Mouse (Mus musculus): ENCODE results near the gene Olfr1261. TPM values are rescaled to one million over a fixed set of nuclear protein-coding genes. Genes with fewer than 3 reads are reported as not detected.

Olfr1261 gene
- not detected in 2 replicates for polyA plus RNA-seq (2015; fragmentation: Nextera tagmentation; extraction: Ambion mirVana)

DNA sequence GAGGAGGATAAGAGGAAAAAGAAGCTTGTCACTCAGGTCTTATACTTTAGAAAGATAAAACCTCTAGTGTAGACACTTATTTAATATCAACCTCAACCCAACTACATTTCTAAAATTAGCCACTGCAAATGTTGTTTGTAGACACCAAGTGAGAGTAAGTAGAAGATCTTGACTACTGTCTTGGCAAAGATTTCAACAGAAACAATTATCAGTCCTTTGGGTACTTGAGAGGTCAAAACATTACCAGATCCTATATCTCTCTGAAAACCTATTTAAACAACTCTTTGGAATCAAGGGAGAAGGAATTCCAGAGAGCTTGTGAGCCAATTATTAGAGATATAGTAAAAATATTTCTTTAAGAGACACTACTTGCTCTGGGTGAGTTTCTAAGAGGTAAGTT is at the start of gene Olfr1261:
TSS of gene Olfr1261 (plus strand) at position 301 of the 400 bp plus-strand sequence.

DNA sequence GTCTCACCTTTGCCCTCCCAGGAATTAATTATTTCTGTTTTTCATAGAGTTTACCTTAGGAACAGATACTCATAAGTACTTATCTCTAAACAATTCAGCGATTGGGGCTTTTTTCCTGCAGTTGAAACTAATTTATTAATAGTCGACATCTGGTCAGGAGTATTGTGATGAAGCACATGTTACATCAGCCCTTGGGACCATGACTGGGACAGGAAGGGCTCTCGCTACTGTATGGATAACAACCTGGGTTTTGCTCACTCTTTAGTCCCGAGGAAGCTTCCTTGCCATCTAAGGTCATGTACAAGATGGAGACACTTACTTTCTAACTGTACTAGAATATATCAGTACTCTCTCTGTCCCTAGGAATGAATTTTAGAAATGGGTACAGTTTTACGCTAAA is 42.5 kb upstream of the Olfr1261 start, which contains the start of gene Olfr1259:
TSS of gene Olfr1259 (minus strand) at position 101 of the 400 bp plus-strand sequence.

GRCm38 (mm10) chr2:89974184-89974583 is 16.8 kb upstream of the Olfr1261 start, which contains the start of gene Olfr1260:
Olfr1260 (plus strand) TSS chr2:89974340.

DNA sequence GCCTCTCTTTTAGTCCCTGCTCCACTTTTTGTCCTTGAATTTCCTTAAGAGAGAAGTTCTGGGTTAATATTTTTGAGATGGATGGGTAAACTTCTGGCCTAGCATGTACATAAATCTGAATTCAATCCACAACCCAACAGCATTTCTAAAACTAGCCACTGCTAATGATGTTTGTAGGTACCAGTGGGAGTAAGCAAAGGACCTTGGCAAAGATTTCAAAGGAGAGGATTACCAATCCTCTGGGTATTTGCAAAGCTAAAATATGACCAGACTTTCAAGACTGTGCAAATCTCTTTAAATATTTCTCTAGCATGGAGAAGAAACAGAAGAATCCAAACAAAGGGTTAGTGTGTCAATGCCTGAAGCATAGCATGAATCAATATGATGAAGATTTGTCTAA is 8.8 kb downstream of the Olfr1261 start, which contains the start of gene Olfr1262:
TSS of gene Olfr1262 (plus strand) at position 301 of the 400 bp plus-strand sequence.

DNA sequence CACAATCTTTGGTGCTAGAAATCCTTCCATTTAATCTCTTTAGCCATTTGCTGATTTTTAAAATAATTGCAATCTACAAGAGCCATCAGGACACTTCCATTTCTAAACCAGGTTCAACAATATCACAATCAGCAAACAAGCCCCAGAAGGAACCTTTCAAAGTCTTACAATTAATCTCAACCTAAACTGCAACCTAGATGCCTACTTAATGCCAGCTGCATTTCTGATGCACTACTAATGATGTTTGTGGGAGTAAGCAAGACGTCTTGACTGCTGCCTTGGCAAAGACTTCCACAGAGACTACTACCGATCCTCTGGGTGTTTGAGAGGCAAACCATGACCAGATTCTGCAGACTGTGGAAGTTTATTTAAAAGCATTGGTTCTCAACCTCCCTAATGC is 20.8 kb downstream of the Olfr1261 start, which contains the start of gene Olfr1263:
TSS of gene Olfr1263 (plus strand) at position 301 of the 400 bp plus-strand sequence.

GRCm38 (mm10) chr2:90025477-90025876 is 34.5 kb downstream of the Olfr1261 start, which contains the start of gene Olfr1264:
Olfr1264 (minus strand) TSS chr2:90025577.

GRCm38 (mm10) chr2:90035037-90035436 is 44.0 kb downstream of the Olfr1261 start, which contains the start of gene Olfr1265:
Olfr1265 (plus strand) TSS chr2:90035337.

Other genes with a start within 250 kb of the Olfr1261 start
- not detected in 2 replicates for gene Olfr1253, start 234.1 kb upstream of the Olfr1261 start, polyA plus RNA-seq (2015; fragmentation: Nextera tagmentation; extraction: Ambion mirVana)
- gene Olfr1254, start 197.6 kb upstream of the Olfr1261 start, polyA plus RNA-seq (2015; fragmentation: Nextera tagmentation; extraction: Ambion mirVana), result not detected in 2 replicates
- not detected in 2 replicates for gene Olfr1255, start 179.2 kb upstream of the Olfr1261 start, polyA plus RNA-seq (2015; fragmentation: Nextera tagmentation; extraction: Ambion mirVana)
- not detected in 2 replicates for gene Olfr1256, start 149.7 kb upstream of the Olfr1261 start, polyA plus RNA-seq (2015; fragmentation: Nextera tagmentation; extraction: Ambion mirVana)
- not detected in 2 replicates for gene Olfr48, start 143.0 kb upstream of the Olfr1261 start, polyA plus RNA-seq (2015; fragmentation: Nextera tagmentation; extraction: Ambion mirVana)
- not detected in 2 replicates for gene Olfr1257, start 112.8 kb upstream of the Olfr1261 start, polyA plus RNA-seq (2015; fragmentation: Nextera tagmentation; extraction: Ambion mirVana)
- not detected in 2 replicates for gene Olfr1258, start 63.9 kb upstream of the Olfr1261 start, polyA plus RNA-seq (2015; fragmentation: Nextera tagmentation; extraction: Ambion mirVana)
- not detected in 2 replicates for gene Olfr1259, start 42.6 kb upstream of the Olfr1261 start, polyA plus RNA-seq (2015; fragmentation: Nextera tagmentation; extraction: Ambion mirVana)
- not detected in 2 replicates for gene Olfr1260, start 16.9 kb upstream of the Olfr1261 start, polyA plus RNA-seq (2015; fragmentation: Nextera tagmentation; extraction: Ambion mirVana)
- not detected in 2 replicates for gene Olfr1262, start 8.9 kb downstream of the Olfr1261 start, polyA plus RNA-seq (2015; fragmentation: Nextera tagmentation; extraction: Ambion mirVana)
- not detected in 2 replicates for gene Olfr1263, start 20.9 kb downstream of the Olfr1261 start, polyA plus RNA-seq (2015; fragmentation: Nextera tagmentation; extraction: Ambion mirVana)
- not detected in 2 replicates for gene Olfr1264, start 34.4 kb downstream of the Olfr1261 start, polyA plus RNA-seq (2015; fragmentation: Nextera tagmentation; extraction: Ambion mirVana)
- gene Olfr1265, start 44.1 kb downstream of the Olfr1261 start, polyA plus RNA-seq (2015; fragmentation: Nextera tagmentation; extraction: Ambion mirVana), result not detected in 2 replicates
- not detected in 2 replicates for gene Olfr140, start 72.4 kb downstream of the Olfr1261 start, polyA plus RNA-seq (2015; fragmentation: Nextera tagmentation; extraction: Ambion mirVana)
- gene Olfr1269, start 130.2 kb downstream of the Olfr1261 start, polyA plus RNA-seq (2015; fragmentation: Nextera tagmentation; extraction: Ambion mirVana), result not detected in 2 replicates
- not detected in 2 replicates for gene Olfr32, start 151.1 kb downstream of the Olfr1261 start, polyA plus RNA-seq (2015; fragmentation: Nextera tagmentation; extraction: Ambion mirVana)
- gene Olfr1270, start 161.9 kb downstream of the Olfr1261 start, polyA plus RNA-seq (2015; fragmentation: Nextera tagmentation; extraction: Ambion mirVana), result not detected in 2 replicates
- not detected in 2 replicates for gene Olfr1506, start 233.3 kb downstream of the Olfr1261 start, polyA plus RNA-seq (2015; fragmentation: Nextera tagmentation; extraction: Ambion mirVana)